ENCODE assay signal across 24 mouse cellular contexts in the genomic region with DNA sequence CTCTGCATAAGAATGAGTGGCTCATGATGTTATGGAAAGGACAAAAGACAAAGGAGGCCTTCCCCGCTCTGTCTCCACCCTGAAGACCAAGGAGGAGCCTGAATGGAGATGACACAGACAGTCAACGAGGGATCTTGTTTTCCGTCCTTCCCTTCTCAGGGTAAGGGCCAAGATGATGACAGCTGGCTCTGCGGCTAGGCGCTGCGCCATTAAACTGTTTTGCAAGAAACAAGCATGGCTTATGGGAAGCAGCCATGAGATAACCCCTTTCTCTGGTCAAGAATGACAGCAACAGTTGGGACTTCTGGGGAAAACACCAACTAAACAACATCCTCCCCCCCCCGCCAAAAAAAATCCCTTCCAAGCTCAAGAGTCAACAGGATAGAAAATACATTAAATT.
DNase-seq lines count a peak whose midpoint lies in the region; ATAC-seq and TF ChIP-seq lines count a peak whose summit lies in the region.
"Had no signal": no experiment of that assay in that cellular context is flagged by ENCODE, and none has a peak within 500 bp of the region (broad histone marks: within the 10 kb centered on the region; RNA-seq: fewer than 3 reads in every experiment).

No protein-coding gene starts in this region.

- H3K4me1 ChIP-seq in heart, embryonic 11.5 days (ENCODE audit: control insufficient read depth, insufficient read depth, low read length) = peaks cover 6% of the 10 kb centered on the region
- H3K4me1 ChIP-seq in lung, adult 2 months (ENCODE audit: control insufficient read depth, insufficient read depth, low read length) = no peaks in the 10 kb centered on the region
- H3K4me1 ChIP-seq: forebrain, embryonic 13.5 days; kidney, embryonic 15.5 days; limb, embryonic 10.5 days; limb, embryonic 15.5 days; liver, embryonic 13.5 days; stomach, embryonic 15.5 days had no signal

- DNase-seq in cerebellum, postnatal 14 days = peak; percentile 37 to 46
- no peak for DNase-seq in cerebellum, adult 9-11 months
- DNase-seq in heart, adult 18-20 months = peak; percentile 23 to 34
- peak; percentile 9 for DNase-seq in lung, postnatal 10 days
- no peak for DNase-seq in lung, adult 2 months
- DNase-seq in frontal cortex, postnatal 14 days (ENCODE audit: low spot score in 2 of 2) = no peak
- DNase-seq: adrenal gland, adult 8-10 months; cerebellum, adult 9-10 months; kidney, adult 18-20 months; kidney, postnatal 36 days; liver, embryonic 13.5 days; lung, adult 18-20 months; lung, postnatal 14 days; midbrain, embryonic 14.5 days; thymus, postnatal 14 days had no signal

- no peaks in the 10 kb centered on the region for H3K27me3 ChIP-seq in heart, embryonic 11.5 days (ENCODE audit: control insufficient read depth, insufficient read depth, low read length)
- H3K27me3 ChIP-seq: forebrain, embryonic 13.5 days; heart, embryonic 15.5 days; limb, embryonic 15.5 days; liver, embryonic 13.5 days had no signal

- 82% methylated on average over 7 of the region's 7 CpGs for WGBS in heart, embryonic 11.5 days (ENCODE audit: insufficient replicate concordance)
- WGBS in lung, adult 2 months = 78% methylated on average over 7 of the region's 7 CpGs

- ATAC-seq in heart, embryonic 11.5 days (replicated peaks; ENCODE audit: insufficient number of reproducible peaks, low FRiP score, low TSS enrichment) = no peak
- ATAC-seq: forebrain, embryonic 13.5 days; hindbrain, embryonic 16.5 days had no signal

- no peak overlapping the region for H3K27ac ChIP-seq in heart, embryonic 11.5 days (ENCODE audit: low read depth, low read length)
- H3K27ac ChIP-seq: forebrain, embryonic 13.5 days; heart, embryonic 15.5 days; kidney, embryonic 15.5 days; limb, embryonic 10.5 days; limb, embryonic 15.5 days; liver, embryonic 13.5 days; stomach, embryonic 15.5 days had no signal

- no peak overlapping the region for H3K9ac ChIP-seq in heart, embryonic 11.5 days (ENCODE audit: low read depth, low read length)
- H3K9ac ChIP-seq: forebrain, embryonic 13.5 days; heart, embryonic 15.5 days; kidney, embryonic 15.5 days; limb, embryonic 15.5 days; liver, embryonic 13.5 days; stomach, embryonic 15.5 days had no signal

- H3K9me3 ChIP-seq in heart, embryonic 11.5 days (replicated peaks; ENCODE audit: control insufficient read depth, low read length) = no peaks in the 10 kb centered on the region
- H3K9me3 ChIP-seq: forebrain, embryonic 13.5 days; heart, embryonic 15.5 days; kidney, embryonic 15.5 days; limb, embryonic 10.5 days; limb, embryonic 15.5 days; liver, embryonic 13.5 days; stomach, embryonic 15.5 days had no signal

- H3K36me3 ChIP-seq in heart, embryonic 11.5 days (ENCODE audit: control insufficient read depth, insufficient read depth, low read length) = no peaks in the 10 kb centered on the region
- H3K36me3 ChIP-seq: G1E; heart, embryonic 15.5 days; kidney, embryonic 15.5 days; limb, embryonic 10.5 days; limb, embryonic 15.5 days; liver, embryonic 13.5 days; stomach, embryonic 15.5 days had no signal

- no peak overlapping the region for H3K4me3 ChIP-seq in heart, embryonic 11.5 days (ENCODE audit: low read depth, low read length)
- H3K4me3 ChIP-seq in lung, adult 2 months (replicated peaks; ENCODE audit: extremely low read depth, low read depth, low read length) = no peak overlapping the region
- H3K4me3 ChIP-seq: forebrain, embryonic 13.5 days; heart, embryonic 15.5 days; kidney, embryonic 15.5 days; limb, embryonic 10.5 days; limb, embryonic 15.5 days; liver, embryonic 13.5 days; stomach, embryonic 15.5 days had no signal

- H3K4me2 ChIP-seq in heart, embryonic 11.5 days = no peak overlapping the region
- H3K4me2 ChIP-seq: forebrain, embryonic 13.5 days; heart, embryonic 15.5 days; kidney, embryonic 15.5 days; limb, embryonic 15.5 days; liver, embryonic 13.5 days; stomach, embryonic 15.5 days had no signal

- no peak for TF ChIP-seq POLR2A in lung, adult 2 months (IDR thresholded peaks at IDR 0.05; ENCODE audit: borderline replicate concordance, extremely low read depth, low read depth, low read length)

- TF ChIP-seq CTCF in lung, adult 2 months (IDR thresholded peaks at IDR 0.05; ENCODE audit: insufficient read depth, low read length) = no peak

Comparison
In these comparisons a context has a peak if more than half of its experiments do, and no peak if none do; other contexts are left out.
1. DNase-seq: peak in cerebellum, postnatal 14 days (2 of 2), heart, adult 18-20 months (2 of 2) and lung, postnatal 10 days (single experiment); none in cerebellum, adult 9-11 months (single experiment), lung, adult 2 months (single experiment) and frontal cortex, postnatal 14 days (0 of 2).